Mouse (Mus musculus): Measurements from ENCODE around the gene Gar1.
A peak's percentile ranks its signal among the peaks of the same experiment; 100 is the strongest.

Gene Gar1

DNA sequence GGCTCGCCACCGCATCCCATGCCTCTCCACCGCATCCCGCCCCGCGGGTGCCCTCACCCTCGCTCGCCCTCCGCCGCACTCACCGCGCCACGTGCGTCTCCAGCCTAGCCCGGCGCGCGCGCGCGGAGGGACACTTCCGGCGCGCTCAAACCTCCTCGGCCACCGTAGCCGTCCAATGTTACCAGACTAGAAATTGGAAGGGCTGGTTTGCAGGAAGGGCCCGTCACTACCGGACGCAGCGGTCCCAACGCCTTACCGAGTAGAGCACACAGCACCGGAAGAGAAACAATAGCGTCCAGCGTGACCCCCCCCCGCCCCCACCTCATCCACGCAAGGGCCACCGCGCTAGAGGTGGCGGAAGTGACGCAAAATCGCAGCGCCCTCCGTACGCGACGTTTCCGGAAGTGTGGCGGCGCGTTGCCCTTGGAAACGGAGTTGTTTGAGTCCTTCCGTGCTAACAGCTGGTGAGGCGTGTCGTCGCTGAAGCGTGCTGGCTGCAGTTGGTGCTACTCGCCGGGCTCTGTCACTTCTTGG lies at the start of gene Gar1:
Gar1 (minus strand) TSS at position 362 of the 534 bp plus-strand sequence.
- DNase-seq (ENCODE audit: low read depth in 2 of 2, low spot score in 2 of 2) = peak; percentile 90 to 95

DNA sequence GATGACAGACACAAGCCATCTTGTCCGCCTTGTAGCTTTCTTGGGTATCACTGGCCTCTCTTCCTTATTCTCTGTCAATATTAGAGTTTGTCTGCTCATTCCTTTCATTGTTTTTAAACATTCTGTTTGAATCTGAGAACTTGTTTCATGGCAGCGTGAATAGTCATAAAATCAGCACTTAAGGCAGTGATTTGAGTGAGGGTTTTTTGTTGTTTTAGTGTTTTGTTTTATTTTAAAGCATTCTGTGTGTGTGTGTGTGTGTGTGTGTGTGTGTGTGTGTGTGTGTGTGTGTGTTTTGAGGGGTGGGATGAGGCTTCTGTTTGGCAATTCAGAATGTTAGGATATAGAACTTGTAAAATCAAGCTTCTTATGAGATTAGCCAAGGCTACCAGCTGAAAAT lies 48.7 kb upstream of the Gar1 start:
- DNase-seq (ENCODE audit: low read depth in 2 of 2, low spot score in 2 of 2) = no peak

DNA sequence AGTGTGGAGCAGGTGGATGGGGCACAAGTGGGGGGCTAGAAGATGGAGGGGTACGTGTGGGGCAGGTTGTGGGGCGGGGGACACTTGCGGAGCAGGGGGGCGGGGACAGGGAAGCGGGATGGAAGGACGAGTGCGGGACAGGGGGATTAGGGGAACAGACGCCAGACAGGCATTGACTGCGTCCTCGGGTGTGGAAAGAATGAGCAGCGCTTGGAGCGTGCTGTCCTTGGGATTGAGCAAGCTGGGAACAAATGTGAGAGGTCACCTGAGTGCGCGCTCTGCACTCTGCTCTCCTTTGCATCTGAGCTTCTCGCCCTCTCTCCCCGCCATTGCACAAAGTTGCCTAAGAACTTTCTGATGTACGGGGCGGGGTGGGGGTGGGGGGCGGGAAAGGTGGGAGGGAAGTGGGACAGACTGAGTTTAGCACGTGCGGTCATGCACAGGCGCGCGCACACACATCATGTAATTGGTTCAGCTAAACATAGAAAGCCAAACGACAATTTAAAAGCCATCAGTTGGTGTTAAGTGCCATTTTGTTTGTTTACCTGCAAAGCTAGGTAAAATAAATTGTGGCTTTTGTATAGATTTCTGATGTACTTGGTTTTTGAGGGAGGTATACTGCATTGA lies 48.0 kb upstream of the Gar1 start:
- no peak for DNase-seq (ENCODE audit: low read depth in 2 of 2, low spot score in 2 of 2)

DNA sequence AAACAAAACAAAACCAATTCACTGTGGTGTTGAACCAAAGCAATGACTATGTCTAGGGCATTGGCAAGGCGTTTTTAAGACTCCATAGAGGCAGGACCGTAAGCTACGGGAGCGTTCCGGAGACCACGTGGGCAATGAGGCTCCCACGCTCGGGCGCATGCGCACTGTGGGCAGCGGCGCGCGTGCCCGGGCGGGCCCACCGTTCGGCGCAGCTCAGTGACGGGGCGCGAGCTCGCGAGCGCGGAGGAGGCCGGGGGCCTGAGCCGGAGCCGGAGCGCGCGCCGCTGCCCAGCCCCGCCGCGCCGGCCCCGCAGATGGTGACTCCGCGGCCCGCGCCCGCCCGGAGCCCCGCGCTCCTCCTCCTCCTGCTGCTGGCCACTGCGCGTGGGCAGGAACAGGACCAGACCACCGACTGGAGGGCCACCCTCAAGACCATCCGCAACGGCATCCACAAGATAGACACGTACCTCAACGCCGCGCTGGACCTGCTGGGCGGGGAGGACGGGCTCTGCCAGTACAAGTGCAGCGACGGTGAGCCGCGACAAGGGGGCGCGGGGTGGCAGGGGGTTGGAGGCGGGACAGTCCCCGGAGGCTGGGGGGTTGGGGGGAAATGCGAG lies 47.3 kb upstream of the Gar1 start, which contains the start of gene Pla2g12a:
Pla2g12a (plus strand) TSS at position 202 of the 617 bp plus-strand sequence.
- peak; percentile 75 to 76 for DNase-seq (ENCODE audit: low read depth in 2 of 2, low spot score in 2 of 2)

DNA sequence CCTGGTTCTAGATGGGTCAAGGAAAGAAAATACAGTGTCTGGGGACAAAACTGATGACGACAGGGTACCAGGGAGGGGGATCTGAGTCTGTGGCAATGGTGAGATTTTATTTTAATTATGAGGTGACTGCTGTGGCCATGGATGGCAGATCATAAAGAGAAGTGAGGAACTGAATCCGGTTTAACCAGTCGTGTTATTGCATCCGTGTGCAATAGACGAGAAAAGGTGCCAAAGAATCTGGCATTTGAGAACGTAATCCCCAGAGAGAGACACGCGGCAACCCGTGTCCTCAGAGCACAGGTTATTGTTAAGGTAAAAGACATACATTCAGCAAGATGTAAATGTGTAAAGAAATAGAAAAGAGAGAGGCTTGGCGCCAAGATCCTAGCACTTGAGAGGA lies 46.1 kb upstream of the Gar1 start:
- DNase-seq (ENCODE audit: low read depth in 2 of 2, low spot score in 2 of 2) = no peak

DNA sequence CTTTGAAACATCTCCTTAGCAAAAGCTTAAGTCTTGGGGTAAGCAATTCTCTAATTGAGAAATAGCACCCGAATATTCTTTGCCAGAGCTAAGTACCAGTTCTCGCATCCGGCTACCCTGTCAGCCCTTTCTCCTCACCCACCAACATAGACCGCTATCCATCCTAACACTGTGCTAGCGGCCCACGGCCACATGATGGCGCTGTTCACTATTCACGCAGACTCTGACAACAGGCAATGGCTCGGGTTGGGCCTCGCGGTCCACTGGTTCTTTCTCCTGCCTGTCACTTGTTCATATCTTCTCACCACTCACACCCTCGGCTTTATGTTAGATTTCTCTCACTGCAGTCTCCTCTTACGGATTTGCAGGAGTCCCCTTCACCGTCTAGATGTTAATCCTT lies 32.5 kb upstream of the Gar1 start:
- DNase-seq (ENCODE audit: low read depth in 2 of 2, low spot score in 2 of 2) = peak; percentile 31 to 48

DNA sequence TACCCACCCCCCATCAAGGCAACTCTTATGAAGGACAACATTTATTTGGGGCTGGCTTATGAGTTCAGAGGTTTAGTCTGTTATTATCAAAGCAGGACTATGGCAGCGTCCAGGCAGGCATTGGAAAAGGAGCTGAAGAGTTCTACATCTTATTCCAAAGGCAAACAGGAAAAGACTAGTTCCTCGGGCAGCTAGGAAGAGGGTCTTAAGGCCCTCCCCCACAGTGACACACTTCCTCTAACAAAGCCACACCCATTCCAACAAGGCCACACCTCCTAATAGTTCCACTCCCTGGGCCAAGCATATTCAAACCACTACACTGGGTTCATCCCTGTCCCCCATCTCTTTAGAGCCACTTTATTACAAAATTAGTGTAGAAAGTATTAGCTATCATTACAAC lies 31.4 kb upstream of the Gar1 start:
- DNase-seq (ENCODE audit: low read depth in 2 of 2, low spot score in 2 of 2) = no peak

DNA sequence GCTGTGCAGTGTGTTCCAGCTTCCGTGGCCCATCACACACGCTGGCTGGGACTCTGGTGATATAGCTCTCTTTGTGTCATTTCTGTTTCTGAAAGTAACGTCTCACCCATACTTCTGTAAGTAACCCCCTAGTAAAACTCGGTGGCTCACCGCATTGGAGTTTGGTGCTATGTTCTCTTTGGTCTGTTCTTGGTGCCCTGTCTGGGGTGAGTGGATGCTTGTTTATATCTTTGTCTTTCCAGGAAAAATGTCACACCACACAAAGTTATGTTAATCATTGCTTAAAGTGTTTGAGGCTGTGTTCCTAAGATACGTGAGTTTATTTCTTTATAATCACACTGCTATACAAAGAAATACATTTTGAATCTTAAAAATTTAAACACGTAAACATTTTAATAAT lies 15.7 kb upstream of the Gar1 start:
- no peak for DNase-seq (ENCODE audit: low read depth in 2 of 2, low spot score in 2 of 2)

DNA sequence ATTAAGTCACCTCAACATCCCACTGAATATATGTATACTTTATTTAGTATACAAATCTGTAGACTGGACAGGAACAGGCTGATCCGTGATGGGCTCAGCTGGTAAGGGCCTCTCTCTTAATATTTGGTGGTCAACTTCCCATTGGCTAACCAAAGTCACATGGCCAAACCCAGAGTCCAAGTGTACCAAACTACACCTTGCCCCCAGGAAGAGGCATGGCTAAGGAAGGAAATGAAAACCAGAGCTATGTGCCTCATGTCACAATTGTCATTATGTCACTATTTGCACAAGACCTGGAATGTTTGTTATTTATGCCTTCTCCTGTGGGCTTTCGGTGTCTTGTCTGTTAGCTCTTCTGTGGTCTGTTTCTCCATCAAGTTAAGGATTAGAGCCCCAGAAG lies 14.7 kb upstream of the Gar1 start:
- DNase-seq (ENCODE audit: low read depth in 2 of 2, low spot score in 2 of 2) = no peak

DNA sequence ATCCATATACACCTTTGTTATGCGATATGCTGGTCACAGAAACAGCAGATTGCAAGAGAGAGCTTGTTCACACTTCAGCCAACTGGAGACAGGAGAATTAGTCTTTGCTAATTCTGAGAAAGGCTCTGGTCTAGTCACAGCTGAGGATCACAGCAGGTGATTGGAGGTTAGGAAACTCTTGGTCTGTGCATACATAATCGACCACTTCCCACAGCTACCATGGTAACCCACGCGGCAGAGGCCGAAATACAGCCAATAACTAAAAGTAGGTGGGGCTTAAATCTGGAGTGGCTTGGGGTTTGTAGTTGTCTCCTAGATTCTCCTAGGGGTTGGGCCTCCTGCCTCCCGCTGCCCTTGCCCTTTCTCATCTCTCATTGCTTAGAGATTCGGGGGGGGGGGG lies 6.8 kb upstream of the Gar1 start:
- DNase-seq (ENCODE audit: low read depth in 2 of 2, low spot score in 2 of 2) = no peak

DNA sequence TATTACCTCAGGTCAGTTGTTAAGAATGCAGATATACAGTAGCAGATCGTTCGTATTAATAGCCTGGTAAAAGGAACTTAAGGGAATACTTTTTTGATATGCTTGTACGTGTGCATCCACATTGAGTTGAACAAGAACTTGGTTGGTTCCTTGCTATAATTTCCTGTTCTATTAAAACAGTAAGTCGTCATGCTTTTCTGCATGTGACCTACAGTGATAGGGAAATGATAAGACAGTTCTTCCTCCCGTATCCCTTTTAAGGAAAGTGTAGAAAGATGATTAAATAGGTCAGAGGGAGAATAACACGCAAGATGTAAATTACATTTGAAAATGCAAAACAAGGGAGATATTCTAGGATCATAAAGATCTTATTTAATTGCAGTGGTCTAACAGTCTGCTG lies 5.8 kb upstream of the Gar1 start:
- no peak for DNase-seq (ENCODE audit: low read depth in 2 of 2, low spot score in 2 of 2)

DNA sequence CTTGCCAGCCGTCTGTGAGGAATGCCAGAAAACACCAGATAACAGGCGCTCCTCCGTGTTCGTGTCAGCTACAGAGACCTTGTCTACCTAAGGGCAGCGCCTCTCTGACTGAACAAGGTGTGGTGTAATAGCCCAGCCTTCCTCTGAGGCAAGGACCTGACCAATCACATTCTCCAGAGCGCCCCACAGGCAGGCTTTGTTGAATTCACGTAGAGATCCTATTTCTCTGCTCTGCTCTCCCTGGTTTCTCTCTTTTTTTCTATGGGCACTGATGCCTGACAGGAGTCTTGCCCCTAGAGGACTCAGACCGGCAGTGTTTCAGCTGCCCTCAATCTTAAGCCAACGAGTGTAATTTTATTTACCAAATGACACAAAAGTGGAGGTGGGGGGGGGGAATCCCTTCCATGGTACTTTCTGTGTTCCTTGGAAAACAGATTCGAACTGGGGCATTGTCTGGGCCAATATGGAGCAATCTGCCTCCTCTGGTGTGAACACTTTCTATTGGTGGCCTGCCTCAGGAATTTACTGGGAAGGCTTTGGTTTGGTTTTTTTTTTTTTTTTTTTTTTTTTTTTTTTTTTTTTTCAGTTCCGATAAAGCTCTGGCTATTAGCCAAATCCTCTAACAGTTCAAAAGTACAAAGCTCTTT lies 5.0 kb upstream of the Gar1 start:
- DNase-seq (ENCODE audit: low read depth in 2 of 2, low spot score in 2 of 2) = no peak

DNA sequence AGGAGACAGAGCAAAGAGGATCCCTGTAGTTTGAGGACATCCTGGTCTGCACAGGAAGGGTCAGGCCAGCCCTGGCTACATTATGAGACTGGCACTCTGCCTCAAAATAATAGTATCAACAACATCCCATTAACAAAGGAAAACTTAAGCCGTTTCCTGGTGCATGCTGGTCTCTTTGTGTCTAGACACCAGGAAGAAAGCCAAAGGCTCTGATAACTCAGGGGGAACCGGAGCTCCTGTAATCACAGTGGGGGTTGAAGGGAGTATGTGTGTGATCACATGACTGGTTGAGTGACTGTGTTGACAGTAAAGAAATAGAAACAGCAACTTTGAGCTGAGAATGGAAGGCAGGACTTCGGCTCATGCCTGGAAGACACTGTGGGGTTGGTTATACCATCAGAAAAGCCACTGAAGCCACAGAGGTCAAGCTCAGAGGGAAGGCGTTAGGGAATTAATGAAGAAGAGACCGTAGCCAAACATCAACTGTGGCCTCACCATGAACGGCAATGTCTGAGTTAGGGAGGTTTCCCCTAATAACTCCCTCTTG lies 4.3 kb upstream of the Gar1 start, which contains the start of gene Cfi:
Cfi (plus strand) TSS at position 497 of the 547 bp plus-strand sequence.
- no peak for DNase-seq (ENCODE audit: low read depth in 2 of 2, low spot score in 2 of 2)

DNA sequence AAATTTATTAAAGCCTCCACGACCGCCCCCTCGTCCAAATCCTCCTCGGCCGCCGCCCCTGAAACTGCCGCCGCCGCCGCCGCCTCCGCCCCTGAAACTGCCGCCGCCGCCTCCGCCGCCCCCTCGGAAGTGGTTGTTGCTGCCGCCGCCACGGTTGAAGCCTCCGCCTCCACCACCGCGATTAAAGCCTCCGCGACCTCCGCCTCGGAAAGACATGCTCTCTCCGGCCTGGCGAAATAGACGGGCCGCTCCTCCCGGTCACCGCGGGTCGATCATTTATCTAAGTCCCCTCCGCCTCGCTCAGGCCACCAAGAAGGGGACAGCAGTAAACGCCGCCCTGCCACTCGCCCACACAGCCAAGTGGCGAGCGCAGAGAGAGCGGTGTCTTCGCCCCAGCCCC lies 570 bp downstream of the Gar1 start:
- peak; percentile 52 to 55 for DNase-seq (ENCODE audit: low read depth in 2 of 2, low spot score in 2 of 2)

DNA sequence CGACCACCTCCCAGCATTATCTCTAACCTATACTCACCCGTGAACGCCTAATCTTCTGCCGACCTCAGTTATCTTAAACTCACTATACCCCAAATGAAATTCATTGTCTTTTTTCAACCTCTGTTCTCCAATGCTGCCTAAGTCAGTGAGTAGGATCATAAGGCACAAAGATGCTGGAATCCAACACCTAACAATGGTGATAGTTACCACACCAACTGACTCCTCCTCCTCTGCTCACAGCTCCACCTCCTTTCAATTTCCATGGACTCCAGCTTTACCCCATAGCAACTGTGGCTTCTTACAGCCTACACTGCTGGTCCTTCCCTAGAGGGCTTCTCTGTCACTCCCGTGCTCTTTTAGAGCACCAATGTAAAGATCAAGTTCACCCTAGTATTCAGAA lies 3.5 kb downstream of the Gar1 start:
- no peak for DNase-seq (ENCODE audit: low read depth in 2 of 2, low spot score in 2 of 2)

DNA sequence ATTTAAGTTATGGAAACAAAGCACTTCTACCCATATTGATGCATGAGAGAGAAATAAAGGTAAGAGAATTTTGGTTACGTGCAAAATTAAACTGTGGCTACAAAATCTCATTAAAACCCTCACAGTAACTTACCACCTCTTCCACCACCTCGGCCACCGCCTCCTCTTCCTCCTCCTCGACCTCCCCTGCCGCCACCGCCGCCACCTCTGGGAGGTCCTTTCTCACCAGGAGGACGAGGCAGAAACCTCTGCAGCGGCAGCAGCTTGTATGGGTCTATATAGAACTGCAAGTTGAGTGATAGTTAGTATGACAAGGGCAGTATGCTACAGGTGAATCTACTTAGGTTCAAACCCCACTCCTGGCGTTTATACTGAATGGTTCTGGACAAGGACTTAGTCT lies 4.5 kb downstream of the Gar1 start:
- DNase-seq (ENCODE audit: low read depth in 2 of 2, low spot score in 2 of 2) = no peak

DNA sequence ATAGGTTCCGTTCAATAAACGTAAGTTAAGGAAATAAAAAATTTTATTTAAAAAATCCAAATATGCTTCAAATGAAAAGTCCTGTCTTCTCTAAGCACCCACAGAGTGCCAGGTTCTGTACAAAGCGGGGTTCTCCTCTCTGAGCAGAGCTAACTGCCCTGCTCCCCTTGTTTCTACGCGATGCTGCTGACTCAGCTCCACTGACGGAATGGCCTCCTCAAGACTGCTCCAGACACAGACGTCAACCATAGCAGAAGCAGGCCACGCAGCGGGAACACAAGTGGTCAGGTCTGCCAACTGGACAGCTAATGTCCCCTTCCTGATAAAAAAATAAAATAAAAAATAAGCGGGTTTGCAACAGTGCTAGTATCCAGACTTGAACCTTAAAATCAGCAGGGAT lies 6.3 kb downstream of the Gar1 start:
- DNase-seq (ENCODE audit: low read depth in 2 of 2, low spot score in 2 of 2) = no peak

DNA sequence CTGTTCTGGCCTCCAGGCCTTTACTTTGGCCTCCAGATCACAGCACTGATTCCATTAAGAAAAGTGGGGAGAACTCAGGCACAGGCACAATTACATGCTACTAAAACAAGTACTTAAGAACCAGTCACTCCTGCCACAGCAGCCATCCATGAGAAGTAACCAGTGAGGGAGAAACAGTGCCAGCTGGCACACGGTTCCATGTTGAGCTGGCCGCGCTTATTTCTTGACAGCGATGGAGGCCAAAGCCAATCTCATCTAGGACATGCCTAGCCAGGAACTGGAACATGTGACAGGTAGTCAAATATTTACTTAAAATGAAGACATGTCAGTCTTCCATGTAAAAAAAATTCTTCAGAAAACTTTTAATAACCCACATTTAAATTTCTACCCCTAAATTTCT lies 7.0 kb downstream of the Gar1 start:
- DNase-seq (ENCODE audit: low read depth in 2 of 2, low spot score in 2 of 2) = no peak

DNA sequence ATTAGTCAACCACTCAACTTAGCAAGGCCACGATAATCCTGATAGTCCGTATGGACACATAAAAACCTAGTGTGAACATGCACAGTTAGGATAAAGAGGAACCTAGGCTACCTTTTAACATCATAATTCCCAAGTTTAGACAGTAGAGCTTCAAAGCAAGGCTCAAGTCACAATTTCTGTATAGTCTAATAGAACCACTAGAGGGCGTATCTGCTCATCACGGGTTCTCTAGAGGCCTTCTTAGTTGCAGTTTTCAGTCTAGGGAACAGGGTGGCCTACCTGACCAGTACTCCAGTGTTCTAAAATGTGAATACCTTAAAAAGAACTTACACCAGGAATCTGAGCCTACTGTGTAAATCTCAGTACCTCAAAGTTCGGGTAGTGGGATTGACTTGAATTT lies 7.9 kb downstream of the Gar1 start:
- peak in 1 of 2 experiments; percentile 37 for DNase-seq (ENCODE audit: low read depth in 2 of 2, low spot score in 2 of 2)

DNA sequence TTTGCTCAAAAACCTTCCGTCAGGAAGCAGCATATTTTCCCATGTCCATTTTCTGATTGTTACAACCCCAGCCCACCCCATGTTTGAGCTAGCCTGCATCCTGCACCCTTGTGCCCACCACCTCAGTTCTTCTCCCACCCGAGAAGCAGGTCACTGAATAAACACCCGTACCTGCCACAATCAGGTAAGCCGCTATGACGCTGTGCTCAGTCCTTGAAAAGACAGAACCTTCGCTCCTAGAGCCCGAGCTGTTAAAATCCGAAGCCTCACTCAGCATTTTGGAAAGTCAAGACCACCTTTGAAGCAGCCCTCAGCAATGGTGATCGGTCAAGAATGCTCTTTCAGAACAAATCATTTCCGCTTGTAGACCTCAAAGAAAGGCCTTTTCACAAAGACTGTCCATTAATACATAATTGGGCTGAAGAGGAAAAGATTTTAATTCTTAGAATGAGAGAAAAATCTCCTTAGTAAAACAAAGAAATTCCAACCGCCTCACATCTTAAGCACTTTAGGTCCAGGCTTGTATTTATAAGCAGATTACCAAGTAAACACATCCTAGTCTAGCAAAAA lies 8.9 kb downstream of the Gar1 start, which contains the start of gene Rrh:
Rrh (minus strand) TSS at position 382 of the 570 bp plus-strand sequence.
- no peak for DNase-seq (ENCODE audit: low read depth in 2 of 2, low spot score in 2 of 2)

DNA sequence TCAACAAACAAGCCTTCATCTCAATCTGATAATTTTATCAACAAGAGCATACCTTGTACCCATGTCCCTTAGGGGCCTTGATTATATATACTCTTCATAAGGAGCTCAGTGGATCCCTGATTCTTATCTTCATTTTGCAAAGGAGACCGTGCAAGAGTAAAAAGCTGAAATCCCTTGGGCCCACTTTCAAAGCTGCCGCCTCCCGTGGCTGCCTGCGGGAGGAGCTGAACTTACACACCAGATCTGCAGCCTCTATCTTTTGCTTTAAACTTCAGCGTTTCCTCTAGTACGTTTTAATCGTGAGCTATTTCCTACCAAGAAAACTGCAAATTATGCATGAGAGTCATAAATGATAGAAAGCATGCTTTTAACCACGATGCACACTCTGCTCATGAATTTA lies 9.5 kb downstream of the Gar1 start:
- DNase-seq (ENCODE audit: low read depth in 2 of 2, low spot score in 2 of 2) = no peak

DNA sequence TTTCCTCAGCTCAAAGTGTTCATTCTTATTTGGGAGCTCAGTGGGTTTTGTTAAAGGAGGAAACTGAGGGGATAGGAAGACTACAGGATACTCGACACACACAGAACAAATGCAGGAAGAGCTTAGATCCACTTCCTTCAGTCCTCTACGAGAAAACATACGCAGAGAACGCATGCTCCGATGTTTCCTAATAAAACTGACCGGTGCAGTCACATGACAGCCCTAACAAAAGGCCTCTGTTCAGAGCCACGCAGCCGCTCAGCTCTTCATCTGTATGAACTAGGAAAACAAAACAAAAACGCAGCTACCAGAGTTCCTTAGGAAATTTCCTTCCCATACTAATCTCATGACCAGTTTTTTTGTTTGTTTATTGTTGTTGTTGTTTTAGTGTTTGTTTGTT lies 10.3 kb downstream of the Gar1 start:
- no peak for DNase-seq (ENCODE audit: low read depth in 2 of 2, low spot score in 2 of 2)
